Mouse (Mus musculus) kidney, adult 2 months (tissue): ENCODE measurements at regions not wholly inside any gene's neighbourhood (a gene's known extent, or its start where the extent isn't known, plus 50 kb on each side); places are given as distances from the start of the nearest gene placed in this dataset.
"Not testable (repeated sequence)": the region's sequence is repeated elsewhere in the genome, so short reads cannot be mapped to it uniquely, and the experiment has no call there.

Experiments
- DNase-seq: peaks from one replicate; pipeline ENCODE4 v3.0.0; 2021
- H3K27ac ChIP-seq: fragments of 200-500 bp; 2 replicates; pipeline ENCODE4 v1.5.1; 2012; ENCODE audit warnings: low read depth, low read length, control low read depth, inconsistent platforms; ENCODE audit not compliant: insufficient read depth
- H3K27me3 ChIP-seq: fragments of 200-500 bp; replicated peaks from 2 replicates; pipeline ENCODE4 v1.6.1; 2012; ENCODE audit warnings: mild to moderate bottlenecking, moderate library complexity, low read length, inconsistent platforms; ENCODE audit not compliant: control insufficient read depth, insufficient read depth
- H3K36me3 ChIP-seq: fragments of 200-500 bp; 2 replicates; pipeline ENCODE4 v1.6.1; 2012; ENCODE audit warnings: mild to moderate bottlenecking, moderate library complexity, low read length, inconsistent platforms; ENCODE audit not compliant: control insufficient read depth, insufficient read depth
- H3K4me1 ChIP-seq: fragments of 200-500 bp; 2 replicates; pipeline ENCODE4 v1.6.1; 2011; ENCODE audit warnings: low read length; ENCODE audit not compliant: control insufficient read depth, insufficient read depth
- H3K4me3 ChIP-seq: fragments of 200-500 bp; 2 replicates; pipeline ENCODE4 v1.5.1; 2011; ENCODE audit warnings: mild to moderate bottlenecking, low read depth, low read length, control low read depth; ENCODE audit not compliant: insufficient read depth
- CTCF ChIP-seq: fragments of 200-500 bp; conservative IDR thresholded peaks from 2 replicates; pipeline ENCODE4 v1.5.1; 2011; ENCODE audit warnings: low read depth, mild to moderate bottlenecking, control low read depth, low read length, moderate library complexity, mixed read lengths; ENCODE audit not compliant: insufficient read depth, insufficient read length
- POLR2A ChIP-seq: fragments of 200-500 bp; IDR thresholded peaks from one replicate; pipeline ENCODE4 v1.6.1; 2011; ENCODE audit warnings: low read depth, low read length, control low read depth
- WGBS: fragments of 180-500 bp; shearing (Covaris S2); methylation state at CpG from one replicate; pipeline ENCODE4 v1.1.7; 2018; 5-methylcytosine and 5-hydroxymethylcytosine counted together

DNA sequence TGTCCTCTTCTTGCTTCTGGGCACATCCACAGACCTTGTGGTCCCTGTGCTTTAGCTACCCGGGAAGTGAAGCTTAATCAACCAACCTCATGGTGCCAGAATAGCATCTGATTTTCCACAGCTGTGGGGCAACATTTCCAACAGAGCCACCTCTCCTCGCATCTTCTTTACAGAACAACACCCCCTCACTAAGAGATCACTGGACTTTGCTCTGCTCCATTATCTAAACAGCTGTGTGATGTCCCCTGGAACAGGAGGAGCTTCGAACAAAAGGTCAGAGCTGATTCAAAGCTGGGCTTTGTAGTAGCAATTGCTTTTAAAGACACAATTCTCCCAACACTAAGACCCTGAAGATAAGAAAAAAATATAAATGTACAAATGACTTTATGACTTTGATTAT is 224.3 kb upstream of the Plxna2 start:
- Histone ChIP-seq H3K4me3 (no peak overlapping the region), H3K4me1 (no peaks in the 10 kb centered on the region), H3K27ac (no peak overlapping the region), H3K36me3 (no peaks in the 10 kb centered on the region), H3K27me3 (no peaks in the 10 kb centered on the region)
- no peak for DNase-seq
- no peak for TF ChIP-seq POLR2A
- TF ChIP-seq CTCF, result no peak
- WGBS, result 44% methylated on average over 3 of the region's 3 CpGs

GRCm38 (mm10) chr1:194390202-194390601 is 227.8 kb upstream of the Plxna2 start:
- no peak for DNase-seq
- Histone ChIP-seq H3K4me1 (no peaks in the 10 kb centered on the region), H3K27ac (no peak overlapping the region), H3K4me3 (no peak overlapping the region), H3K36me3 (no peaks in the 10 kb centered on the region), H3K27me3 (no peaks in the 10 kb centered on the region)
- 77% methylated on average over 2 of the region's 2 CpGs for WGBS
- TF ChIP-seq POLR2A (no peak), CTCF (no peak)

- DNase-seq, result no peak
- Histone ChIP-seq H3K36me3 (no peaks in the 10 kb centered on the region), H3K4me3 (no peak overlapping the region), H3K27ac (no peak overlapping the region), H3K27me3 (no peaks in the 10 kb centered on the region), H3K4me1 (no peaks in the 10 kb centered on the region)
- TF ChIP-seq CTCF (no peak), POLR2A (no peak)
- WGBS, result 63% methylated on average over 1 of the region's 1 CpGs
Measured at GRCm38 (mm10) chr1:194378135-194378534, 239.9 kb upstream of the Plxna2 start.

DNA sequence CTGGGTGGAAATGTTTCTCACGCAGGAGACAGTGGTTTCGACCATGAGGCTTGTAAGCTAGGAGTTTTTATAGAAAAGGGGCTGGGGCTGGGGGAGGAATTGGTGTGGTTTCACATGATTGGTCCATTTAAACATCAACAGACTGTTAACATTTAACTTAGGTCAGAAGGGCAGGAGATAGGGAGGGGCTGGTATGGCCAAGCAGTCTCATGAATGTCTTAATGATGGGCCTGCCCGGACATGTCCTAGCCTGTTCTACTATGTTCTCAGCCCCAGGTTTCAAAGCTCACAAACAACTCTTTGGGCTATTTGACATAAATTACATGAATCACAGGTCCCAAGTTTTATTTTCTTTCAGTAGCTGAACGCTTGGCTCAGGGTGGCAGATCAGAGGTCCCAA is 244.5 kb upstream of the Plxna2 start:
- H3K36me3 ChIP-seq, H3K27me3 ChIP-seq, H3K4me3 ChIP-seq, H3K4me1 ChIP-seq, H3K27ac ChIP-seq: not testable (repeated sequence)
- peak; percentile 49 for DNase-seq
- WGBS, result 65% methylated on average over 4 of the region's 4 CpGs

GRCm38 (mm10) chr1:194363917-194364316 is 254.1 kb upstream of the Plxna2 start:
- DNase-seq, result no peak
- 91% methylated on average over 5 of the region's 5 CpGs for WGBS
- H3K27ac ChIP-seq, result no peak overlapping the region
- H3K36me3 ChIP-seq, result no peaks in the 10 kb centered on the region
- no peak overlapping the region for H3K4me3 ChIP-seq
- no peaks in the 10 kb centered on the region for H3K27me3 ChIP-seq
- no peak for TF ChIP-seq POLR2A
- no peak for TF ChIP-seq CTCF
- H3K4me1 ChIP-seq, result peaks cover 5% of the 10 kb centered on the region; the same call in 1 of the 2 replicates

GRCm38 (mm10) chr1:194363129-194363768 is 254.8 kb upstream of the Plxna2 start:
- DNase-seq, result no peak
- H3K27me3 ChIP-seq, result no peaks in the 10 kb centered on the region
- H3K4me3 ChIP-seq, result no peak overlapping the region
- peaks cover 5% of the 10 kb centered on the region; the same call in 1 of the 2 replicates for H3K4me1 ChIP-seq
- TF ChIP-seq CTCF (no peak), POLR2A (no peak)
- WGBS, result 42% methylated on average over 1 of the region's 1 CpGs
- no peaks in the 10 kb centered on the region for H3K36me3 ChIP-seq
- H3K27ac ChIP-seq, result no peak overlapping the region

DNA sequence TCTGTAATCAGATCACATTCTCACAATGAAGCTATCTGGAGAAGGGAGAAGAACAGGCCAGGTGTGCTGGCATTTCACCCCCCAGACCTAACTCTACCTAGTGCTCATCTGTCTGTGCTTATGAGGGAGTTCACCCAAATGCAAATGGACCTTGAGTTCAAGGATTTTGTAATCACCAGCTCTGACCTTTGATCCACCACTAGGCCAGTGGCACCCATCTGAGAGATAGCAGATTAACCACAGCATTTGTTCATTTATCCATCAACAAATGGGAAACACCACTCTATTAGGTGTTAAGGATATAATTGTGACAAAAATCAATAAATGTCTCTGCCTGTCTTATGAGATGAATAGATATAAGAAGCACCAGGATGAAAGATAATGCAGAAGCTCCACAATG is 255.7 kb upstream of the Plxna2 start:
- no peak overlapping the region for H3K27ac ChIP-seq
- peak; percentile 51 for DNase-seq

More for the DNA sequence above, 255.7 kb upstream of the Plxna2 start:
- TF ChIP-seq POLR2A, result no peak
- TF ChIP-seq CTCF, result no peak
- no peak overlapping the region for H3K4me3 ChIP-seq
- H3K4me1 ChIP-seq, result peaks cover 5% of the 10 kb centered on the region; the same call in 1 of the 2 replicates
- H3K36me3 ChIP-seq, result no peaks in the 10 kb centered on the region
- no peaks in the 10 kb centered on the region for H3K27me3 ChIP-seq
